Mouse (Mus musculus): Measurements from ENCODE around the gene Ppp2r5b.
A peak's percentile ranks its signal among the peaks of the same experiment; 100 is the strongest.

Ppp2r5b gene

DNA sequence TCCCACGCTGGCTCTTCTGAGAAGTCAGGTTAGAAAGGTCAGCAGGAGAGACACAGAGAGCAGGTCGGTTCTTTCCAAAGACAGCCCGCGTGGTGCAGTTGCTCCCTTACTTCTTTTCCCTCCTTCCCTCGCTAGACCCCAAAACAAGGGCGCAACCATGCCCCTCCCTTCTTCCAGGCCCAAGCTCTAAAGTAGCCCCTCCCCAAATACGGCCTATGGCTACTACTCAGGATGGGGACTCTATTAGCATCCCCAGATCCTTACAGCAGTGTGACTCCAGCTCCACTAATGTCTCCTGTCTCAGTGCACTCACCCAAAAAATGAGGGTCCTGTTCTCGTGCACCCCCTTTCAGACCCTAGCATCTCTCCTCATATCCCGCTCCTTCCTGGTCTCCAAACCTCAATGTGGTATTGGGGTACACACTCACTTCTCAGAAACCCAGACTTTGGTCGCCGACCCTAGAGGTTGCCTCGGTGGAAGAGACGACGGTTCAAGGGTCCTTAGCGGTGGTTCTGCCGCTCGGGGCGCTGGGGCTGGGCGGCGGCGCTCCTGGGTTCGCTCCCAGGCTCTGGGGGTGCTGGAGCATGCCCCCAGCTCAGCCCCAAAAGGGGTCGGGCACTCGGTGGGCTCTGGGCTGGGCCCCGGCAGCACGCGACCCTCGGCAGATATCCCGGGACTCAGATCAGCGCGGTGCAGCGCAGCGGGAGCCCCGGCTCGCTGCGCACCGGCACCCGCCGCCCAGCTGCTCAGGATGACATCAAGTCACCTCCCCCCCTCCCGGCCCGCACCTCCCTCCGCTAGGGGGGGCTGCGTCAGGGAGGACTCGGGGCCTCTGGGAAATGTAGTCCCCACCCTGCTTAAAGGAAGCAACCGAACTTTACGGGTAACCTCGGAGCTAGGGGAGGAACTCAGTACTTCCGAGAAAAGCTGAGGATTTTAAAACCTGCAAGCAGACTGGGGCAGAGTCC is at the start of gene Ppp2r5b:
Gene Ppp2r5b, minus strand, starts transcription at position 789 of the 969 bp plus-strand sequence.
- peak; percentile 95 to 99 for DNase-seq (ENCODE audit: low read depth in 2 of 2, low spot score in 2 of 2)

DNA sequence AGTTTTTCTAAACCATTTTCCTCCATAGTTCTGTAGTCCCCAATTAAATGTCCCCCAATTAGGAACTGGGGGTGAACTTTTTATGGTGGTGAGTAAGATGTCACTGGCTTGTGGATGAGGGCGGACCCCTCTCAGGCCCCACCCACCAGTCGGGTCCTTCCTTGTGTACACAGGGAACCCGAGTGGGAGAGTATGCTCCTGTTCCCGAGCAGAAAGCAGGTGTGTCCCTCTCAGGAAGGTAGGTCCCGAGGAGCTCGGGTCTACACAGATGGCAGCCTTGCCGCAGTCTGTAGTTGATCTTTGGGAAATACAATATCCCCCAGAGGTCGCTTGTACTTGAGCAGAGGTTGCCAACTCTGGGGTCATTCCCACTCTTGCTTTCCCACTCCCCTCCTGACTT is 49.6 kb upstream of the Ppp2r5b start:
- no peak for DNase-seq (ENCODE audit: low read depth in 2 of 2, low spot score in 2 of 2)

DNA sequence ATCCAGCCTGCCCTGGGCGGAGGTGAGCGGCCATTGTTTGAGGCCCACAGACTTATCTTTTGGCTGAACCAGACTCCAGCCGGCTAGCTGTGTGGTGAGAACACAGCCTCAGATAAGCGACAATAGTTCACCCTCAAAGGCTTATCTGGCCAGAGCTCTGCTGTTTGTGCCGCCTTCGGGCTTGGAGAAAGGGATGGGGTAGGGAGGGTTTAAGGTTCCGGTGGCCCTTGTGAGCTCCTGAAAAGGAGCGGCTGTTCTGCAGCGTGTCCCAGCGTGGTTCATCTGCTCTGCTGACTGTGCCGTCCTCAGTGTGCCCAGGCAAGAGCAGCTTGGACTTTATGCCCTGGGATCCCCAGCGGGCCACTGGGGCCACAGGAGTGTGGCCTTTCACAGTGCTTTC is 48.8 kb upstream of the Ppp2r5b start:
- DNase-seq (ENCODE audit: low read depth in 2 of 2, low spot score in 2 of 2) = no peak

DNA sequence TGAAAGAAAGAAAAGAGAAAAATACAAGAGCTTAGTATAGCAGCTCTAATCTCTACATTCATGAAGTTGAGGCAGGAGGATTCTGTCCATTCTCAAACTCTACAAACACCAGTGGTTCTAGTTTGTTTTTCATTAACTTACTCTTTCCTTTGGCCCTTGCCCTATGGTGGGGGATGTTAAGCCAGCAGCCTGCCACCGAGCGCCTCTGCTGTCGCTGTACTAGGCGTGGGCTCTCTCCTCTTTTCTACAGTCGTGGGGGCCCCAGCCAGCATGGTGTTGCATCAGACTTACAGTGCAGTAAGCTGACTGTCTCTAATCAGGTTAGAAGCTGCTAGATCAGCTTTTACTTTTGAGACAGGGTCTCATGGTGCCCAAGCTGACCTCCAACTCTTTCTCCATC is 47.3 kb upstream of the Ppp2r5b start:
- no peak for DNase-seq (ENCODE audit: low read depth in 2 of 2, low spot score in 2 of 2)

DNA sequence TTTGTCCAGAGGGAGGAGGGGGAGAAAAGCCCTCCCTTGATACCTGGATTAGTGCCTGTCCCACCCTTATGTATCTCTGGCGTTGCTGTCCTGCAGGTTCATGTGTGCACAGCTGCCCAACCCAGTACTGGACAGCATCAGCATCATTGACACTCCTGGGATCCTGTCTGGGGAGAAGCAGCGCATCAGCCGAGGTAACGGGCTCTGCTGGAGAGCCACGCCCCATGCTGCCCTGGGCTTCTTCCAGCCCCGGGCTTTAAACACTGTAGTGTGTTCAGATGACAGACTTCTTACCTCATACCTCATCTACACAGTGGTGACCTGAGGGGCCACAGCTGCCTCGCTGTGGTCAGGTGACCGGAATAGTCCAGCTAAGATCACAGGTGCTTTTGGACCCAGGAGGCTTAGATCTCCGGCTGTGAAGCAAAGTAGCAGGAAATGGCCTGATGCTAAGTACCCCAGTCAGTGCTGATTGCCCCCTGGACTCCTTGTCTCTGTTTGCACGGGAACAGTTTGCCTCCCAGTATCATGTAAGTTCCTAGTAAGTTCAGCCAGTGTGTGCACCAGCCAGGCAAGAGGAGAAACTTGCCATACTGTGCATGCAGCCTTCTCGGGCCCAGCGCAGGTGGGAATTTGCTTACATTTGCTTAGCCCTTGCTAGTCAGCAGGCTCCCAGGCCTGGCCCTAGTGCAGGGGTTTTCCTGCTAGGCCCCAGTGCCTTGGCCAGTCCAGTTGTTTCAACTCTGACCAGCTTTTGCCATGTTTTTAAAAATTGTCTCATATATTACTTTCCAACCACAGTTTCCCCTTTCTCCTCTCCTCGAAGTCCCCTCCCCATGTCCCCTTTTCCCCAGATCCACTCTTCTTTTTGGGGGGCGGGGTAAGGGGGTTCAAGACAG is 45.7 kb upstream of the Ppp2r5b start:
- no peak for DNase-seq (ENCODE audit: low read depth in 2 of 2, low spot score in 2 of 2)

DNA sequence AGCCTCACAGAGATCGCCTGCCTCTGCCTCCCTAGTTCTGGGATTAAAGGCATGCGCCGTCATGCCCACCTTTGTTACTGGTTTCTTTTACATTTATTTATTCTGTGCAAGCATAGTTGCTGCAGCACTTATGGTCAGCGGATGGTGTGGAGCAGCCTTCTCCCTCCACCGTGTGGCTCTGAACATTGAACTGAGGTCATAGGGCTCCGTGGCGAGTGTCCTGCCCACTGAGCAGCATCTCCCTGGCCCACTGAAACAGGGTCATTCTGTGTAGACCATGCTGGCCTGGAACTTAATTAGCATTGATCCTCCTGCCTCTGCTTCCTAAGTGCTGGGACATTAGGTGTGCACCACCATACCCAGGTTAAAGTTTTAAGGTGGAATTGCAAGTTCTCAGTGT is 44.9 kb upstream of the Ppp2r5b start:
- no peak for DNase-seq (ENCODE audit: low read depth in 2 of 2, low spot score in 2 of 2)

DNA sequence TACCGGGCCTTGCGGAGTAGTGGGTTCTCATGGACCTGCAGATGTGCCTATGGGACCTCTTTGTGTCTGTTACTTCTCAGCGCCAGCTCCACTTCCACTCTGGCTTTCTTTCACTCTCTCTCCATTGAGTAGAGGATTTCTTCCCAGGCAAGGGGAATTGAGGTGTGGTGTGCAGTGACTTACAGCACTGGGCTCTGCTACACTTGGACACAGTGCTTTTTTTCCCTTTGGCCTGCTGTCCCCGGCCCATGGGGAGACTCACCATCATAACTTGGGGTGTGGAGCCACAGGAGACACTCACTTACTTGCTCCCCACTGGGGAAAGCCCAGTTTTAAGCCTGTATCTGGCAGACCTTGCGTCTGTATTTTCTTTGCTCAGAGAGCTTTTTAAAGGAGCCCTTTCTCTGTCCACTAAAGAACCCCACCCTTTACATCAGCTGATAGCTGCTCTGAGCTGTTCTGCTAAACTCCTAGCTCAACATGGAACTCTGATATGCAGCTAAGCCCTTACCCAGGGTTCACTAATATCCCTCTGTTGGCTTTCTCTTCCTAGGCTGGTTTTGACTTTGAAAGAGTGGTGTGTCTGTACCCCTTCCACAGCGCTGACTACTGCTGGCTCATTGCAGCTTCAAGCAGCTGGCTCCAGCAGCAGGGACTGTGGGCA is 43.9 kb upstream of the Ppp2r5b start:
- DNase-seq (ENCODE audit: low read depth in 2 of 2, low spot score in 2 of 2) = no peak

DNA sequence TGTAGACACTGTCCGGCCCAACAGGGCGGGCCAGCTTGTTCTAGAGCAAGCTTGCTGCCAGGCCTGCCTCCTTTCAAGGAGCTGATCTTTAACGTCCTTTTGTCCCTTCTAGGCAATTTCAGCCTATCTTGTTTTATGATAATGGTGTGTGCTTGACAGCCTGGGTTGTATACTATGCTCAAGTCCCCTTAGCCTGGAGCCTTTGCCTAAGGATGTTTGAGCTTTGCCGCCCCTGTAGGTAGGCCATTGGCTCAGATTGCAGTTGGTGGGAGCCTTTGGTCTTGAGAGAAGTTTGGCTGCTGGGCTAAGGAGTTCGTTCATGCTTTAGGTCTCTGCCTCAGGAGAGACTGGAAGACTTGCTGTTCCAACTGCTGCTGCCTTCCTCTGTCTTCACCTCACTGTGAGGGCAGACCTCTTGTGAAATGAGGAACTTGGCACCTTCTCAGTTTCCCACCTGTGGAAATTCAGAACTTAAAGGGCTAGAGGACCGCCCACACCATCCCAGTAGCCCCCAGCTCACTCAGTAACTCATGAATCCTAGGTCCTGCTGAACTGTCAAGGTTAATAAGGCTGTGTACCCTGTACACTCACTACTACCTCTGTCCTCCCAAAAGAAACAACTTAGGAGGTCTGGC is 42.9 kb upstream of the Ppp2r5b start:
- no peak for DNase-seq (ENCODE audit: low read depth in 2 of 2, low spot score in 2 of 2)

DNA sequence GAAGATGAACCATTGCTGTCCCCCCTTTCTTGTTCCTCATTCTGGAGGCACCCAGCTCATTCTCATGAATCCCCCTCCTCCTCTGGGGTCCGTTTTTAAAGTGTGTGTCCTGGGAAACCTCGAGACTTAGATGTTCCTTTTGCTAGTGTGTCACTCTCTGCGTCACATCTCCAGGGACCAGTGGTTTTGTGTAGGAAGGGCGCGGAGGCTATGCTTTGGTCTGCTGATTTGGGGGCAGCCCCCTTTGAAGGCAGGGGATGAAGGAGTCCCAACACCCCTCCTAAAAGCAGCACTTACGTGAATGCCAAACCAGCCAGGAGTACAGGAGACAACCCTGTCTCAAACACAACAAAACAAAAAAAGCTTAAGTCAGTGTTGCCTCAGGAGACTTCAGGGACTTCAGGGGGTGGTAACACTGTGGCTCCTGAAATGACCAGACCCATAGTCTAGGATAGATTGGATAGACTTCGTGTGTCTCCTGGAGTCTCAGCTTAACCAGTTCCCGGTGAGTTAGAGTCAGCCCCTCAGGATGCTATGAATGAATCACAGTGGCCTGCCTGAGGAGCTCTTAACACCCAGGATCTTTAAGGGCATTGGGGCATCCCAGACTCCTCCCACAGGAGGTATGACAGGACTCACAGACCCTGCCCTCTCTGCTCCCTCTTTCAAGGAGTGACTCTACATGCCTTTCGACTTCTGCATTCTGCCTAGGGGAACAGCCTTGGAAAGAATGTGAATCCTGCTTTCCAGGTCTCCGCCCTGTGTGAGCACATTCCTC is 42.2 kb upstream of the Ppp2r5b start:
- DNase-seq (ENCODE audit: low read depth in 2 of 2, low spot score in 2 of 2) = peak in 1 of 2 experiments; percentile 33

DNA sequence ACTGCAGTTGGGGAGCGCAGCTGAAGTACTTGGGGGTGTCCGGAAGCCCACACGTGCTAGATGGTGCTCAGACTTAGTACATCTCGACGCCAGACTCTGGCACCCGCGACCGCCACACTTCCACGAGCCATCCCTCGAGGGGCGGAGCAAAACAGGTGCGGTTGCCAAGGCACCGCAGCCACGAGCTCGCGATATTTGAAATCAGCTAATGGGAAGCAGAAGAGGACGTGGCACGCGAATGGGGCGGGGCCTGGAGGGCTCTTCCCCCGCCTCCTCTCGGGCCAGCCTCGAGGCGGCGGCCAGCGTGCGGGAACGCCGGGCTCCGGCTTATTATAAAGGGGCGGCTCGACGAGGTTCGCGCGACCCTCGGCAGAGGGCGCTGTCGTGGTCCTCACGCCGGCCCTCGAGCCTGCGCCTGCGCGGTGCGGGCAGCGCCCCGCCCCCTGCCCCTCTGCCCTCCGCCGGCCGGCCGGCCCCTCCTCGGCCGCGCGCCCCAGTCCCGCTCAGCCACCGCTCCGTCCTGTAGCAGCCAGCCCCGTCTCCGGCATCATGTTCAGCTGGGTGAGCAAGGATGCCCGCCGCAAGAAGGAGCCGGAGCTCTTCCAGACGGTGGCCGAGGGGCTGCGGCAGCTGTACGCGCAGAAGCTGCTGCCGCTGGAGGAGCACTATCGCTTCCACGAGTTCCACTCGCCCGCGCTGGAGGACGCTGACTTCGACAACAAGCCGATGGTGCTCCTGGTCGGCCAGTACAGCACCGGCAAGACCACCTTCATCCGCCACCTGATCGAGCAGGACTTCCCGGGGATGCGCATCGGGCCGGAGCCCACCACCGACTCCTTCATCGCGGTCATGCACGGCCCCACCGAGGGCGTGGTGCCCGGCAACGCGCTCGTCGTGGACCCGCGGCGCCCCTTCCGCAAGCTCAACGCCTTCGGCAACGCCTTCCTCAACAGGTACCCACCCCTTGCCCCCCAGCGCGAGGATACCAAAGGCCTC is 41.1 kb upstream of the Ppp2r5b start, which contains the start of gene Ehd1:
Gene Ehd1, plus strand, starts transcription at position 300 of the 996 bp plus-strand sequence.
- DNase-seq (ENCODE audit: low read depth in 2 of 2, low spot score in 2 of 2) = peak; percentile 91 to 92

DNA sequence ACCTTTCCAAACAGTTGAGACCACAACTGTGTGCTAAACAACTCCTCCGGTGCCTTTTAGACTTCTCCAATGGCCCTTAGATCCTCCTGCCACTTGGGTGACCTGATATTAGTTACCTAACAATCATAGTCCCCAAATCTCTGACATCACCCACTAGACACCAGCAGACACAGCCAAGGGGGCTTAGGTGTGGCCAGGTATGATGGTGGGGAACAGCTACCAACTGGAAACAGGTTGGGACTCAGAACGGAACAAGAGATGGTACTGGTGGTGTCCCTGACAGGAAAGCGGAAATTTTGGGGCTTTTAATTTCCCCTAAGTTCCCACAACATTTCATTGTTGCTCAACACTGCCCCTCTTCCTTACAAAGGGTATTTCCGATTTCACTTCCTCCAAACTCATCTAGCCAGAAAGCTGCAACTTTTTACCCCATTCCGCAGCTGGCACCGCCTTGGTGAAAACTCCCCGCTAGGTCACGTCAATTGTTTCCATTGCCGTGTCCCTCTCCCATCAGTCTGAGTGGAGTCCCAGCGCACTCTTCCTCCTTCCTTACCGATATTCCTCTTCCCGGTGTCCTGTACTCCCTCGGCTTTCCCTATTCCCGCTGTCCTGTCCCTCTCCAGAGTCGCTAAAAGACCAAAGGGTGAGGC is 40.2 kb upstream of the Ppp2r5b start:
- DNase-seq (ENCODE audit: low read depth in 2 of 2, low spot score in 2 of 2) = peak; percentile 64 to 65

DNA sequence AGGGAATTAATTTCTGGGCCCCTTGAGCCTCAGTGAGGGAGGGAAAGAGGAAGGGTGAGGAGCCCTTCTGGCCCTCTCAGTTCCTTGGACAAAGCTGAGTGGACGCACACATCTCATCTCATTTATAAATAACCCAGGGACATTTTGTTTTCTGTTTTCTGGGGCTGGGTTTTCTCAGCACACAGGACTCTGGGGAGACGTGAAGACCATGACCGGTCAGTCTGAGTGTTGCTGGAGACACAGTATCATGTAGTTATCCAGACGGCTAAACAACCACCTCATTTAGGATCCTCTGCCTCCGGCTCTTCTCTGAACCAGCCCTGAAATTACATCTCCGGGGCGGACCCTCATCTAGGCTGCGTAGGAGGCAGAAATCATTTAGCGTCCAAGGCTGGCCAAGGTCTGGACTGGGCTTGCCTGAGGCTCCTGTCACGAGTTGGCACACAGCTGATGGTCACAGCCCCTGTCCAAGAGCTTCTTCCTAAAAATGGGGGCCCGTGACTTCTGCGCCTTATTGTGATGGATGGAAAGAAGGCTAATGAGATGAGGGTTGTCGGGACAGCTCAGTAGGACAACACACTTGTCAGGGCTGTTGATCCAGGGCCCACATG is 38.4 kb upstream of the Ppp2r5b start:
- no peak for DNase-seq (ENCODE audit: low read depth in 2 of 2, low spot score in 2 of 2)

DNA sequence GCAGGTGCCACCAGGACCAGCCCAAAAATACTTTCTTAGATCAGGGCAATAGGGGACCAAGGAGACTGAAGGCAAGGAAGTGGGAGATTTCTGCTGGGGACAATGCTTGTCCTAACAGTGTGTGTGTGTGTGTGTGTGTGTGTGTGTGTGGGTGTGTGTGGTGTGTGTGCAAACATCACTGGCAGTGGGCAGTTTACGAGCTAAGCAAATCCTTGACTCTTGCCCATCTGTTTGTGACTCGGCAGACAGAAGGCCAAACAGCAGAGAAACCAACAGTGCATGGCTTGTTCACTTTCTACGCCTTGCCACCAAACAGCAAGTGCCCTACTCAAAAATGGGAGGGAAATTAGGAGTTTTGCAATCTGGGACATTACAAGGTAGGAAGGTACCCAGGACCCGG is 37.9 kb upstream of the Ppp2r5b start:
- no peak for DNase-seq (ENCODE audit: low read depth in 2 of 2, low spot score in 2 of 2)

DNA sequence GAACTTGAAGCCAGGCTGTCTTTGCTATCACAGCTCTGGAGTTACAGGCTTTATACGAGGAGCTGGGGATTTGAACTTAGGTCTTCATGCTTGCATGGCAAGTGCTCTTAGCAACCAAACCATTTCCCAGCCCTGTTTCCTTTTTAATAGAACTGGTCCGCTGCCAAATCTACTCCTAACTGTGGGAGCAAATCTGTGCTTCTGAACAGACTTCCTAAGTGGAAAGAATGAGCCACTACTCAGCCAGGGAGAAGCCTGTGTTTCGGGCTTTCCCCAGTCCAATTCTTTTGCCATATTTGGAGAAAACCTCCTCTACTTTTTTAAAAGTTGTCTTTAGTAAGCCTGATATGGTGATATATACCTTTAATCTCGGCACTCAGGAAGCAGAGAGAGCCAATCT is 37.1 kb upstream of the Ppp2r5b start:
- no peak for DNase-seq (ENCODE audit: low read depth in 2 of 2, low spot score in 2 of 2)

DNA sequence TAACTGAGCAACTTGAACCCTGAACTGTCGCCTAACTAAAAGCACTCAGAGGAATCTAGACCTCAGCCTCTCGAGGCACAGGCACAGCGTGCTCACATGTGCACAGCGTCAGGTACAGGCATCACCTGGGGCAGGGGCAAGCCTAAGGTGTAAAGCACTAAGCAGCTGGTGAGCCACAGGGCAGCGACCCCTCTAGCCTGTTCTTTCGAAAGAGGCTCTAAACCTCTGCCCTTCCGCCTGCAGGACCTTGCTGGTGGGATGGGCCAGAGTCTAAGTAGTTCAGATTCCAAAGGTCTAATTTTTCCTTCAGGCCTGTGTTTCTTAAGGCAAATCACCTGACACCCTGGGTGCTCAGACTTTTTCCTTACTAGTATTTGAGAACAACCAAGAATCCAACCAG is 36.4 kb upstream of the Ppp2r5b start:
- no peak for DNase-seq (ENCODE audit: low read depth in 2 of 2, low spot score in 2 of 2)

DNA sequence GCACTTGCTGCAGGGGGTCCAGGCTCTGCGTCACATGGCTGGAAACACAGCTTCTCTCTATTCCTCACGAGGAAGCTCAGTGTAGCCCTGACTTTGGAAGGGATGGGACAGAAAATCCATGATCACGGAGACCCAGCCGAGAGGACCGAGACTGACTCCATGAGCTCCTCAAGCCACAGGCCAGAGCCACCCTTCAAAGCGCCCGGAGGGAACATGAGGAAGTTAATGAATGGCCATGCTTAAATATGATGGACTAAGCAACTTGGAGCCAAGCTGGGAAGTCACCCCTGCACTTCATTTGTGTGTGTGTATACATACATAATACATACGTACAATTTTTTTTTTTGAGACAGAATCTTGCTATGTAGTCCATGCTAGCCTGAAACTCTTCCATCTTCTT is 35.5 kb upstream of the Ppp2r5b start:
- DNase-seq (ENCODE audit: low read depth in 2 of 2, low spot score in 2 of 2) = no peak

DNA sequence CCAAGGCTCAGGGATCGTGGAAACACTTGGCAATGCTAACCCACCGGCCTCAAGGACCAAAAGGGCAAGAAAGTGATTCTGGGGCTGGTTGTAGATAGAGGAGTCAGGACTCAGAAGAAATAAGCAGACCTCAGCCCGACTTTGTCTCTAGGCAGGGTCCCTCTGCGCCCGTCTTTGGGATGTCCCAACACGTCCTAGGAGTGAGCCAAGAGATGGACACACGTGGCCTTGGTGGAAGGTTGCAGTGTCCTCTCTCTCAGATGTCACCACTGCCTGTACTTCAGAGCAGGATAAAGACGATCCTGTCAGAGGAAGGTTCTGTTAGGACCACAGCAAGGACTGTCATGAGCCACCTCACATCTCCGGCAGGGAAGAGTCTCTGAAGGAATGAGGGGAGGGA is 35.0 kb upstream of the Ppp2r5b start:
- no peak for DNase-seq (ENCODE audit: low read depth in 2 of 2, low spot score in 2 of 2)
